9 mouse cellular contexts compared by ENCODE assay signal in the genomic region with DNA sequence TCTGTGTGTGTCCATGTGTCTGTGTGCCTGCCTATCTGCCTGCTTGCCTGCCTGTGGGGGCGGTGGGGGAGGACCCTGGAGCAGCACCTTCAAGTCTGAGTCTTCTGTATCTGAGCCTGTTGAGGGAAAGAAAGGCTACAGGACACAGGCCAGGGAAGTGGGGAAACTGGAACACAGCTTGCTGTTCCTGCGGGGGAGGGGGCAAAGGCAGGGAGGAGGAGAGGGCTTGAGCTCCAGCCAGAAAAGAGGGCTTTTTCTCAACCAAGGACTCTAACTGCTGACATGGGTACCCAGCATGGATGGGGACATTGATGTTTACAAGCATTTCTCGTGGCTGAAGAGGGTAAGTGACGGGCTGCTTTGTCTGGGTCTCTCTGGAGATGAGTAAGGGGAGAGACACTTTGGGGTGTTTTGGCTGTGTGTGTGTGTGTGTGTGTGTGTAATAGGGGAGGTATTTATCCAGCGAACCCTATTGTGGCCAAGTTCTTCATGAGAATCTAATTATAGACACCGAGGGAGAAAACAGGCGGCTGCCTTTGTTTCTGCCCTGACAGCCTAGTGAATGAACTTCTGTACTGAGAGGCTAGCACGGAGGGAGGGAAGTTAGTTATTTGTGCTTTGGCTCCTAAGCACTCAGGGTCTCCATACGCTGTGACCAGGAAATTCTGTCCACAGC. TPM values are rescaled to one million over a fixed set of nuclear protein-coding genes. Genes with fewer than 3 reads are reported as not detected.
DNase-seq lines count a peak whose midpoint lies in the region; ATAC-seq lines count a peak whose summit lies in the region.
"Had no signal": no experiment of that assay in that cellular context is flagged by ENCODE, and none has a peak within 500 bp of the region (broad histone marks: within the 10 kb centered on the region; RNA-seq: fewer than 3 reads in every experiment).

No protein-coding gene starts in this region.

- H3K4me1 ChIP-seq in forebrain, embryonic 10.5 days = peaks cover 65% of the 10 kb centered on the region
- peaks cover 32% of the 10 kb centered on the region for H3K4me1 ChIP-seq in heart, embryonic 11.5 days (ENCODE audit: control insufficient read depth, insufficient read depth, low read length)
- peaks cover 33% of the 10 kb centered on the region for H3K4me1 ChIP-seq in liver, embryonic 13.5 days (replicated peaks)
- H3K4me1 ChIP-seq in neural tube, embryonic 11.5 days (ENCODE audit: control insufficient read depth, insufficient read depth, low read length) = peaks cover 6% of the 10 kb centered on the region; the same call in 1 of the 2 replicates

- H3K27me3 ChIP-seq in forebrain, embryonic 10.5 days (ENCODE audit: poor library complexity, severe bottlenecking) = peaks cover 42% of the 10 kb centered on the region
- H3K27me3 ChIP-seq in heart, embryonic 11.5 days (ENCODE audit: control insufficient read depth, insufficient read depth, low read length) = no peaks in the 10 kb centered on the region
- H3K27me3 ChIP-seq in liver, embryonic 13.5 days = no peaks in the 10 kb centered on the region
- H3K27me3 ChIP-seq in neural tube, embryonic 11.5 days (ENCODE audit: control insufficient read depth, insufficient read depth, low read length) = no peaks in the 10 kb centered on the region

- peak overlapping the region; percentile 65 for H3K9ac ChIP-seq in heart, embryonic 11.5 days (ENCODE audit: low read depth, low read length)
- H3K9ac ChIP-seq in liver, embryonic 13.5 days = no peak overlapping the region
- peak overlapping the region; percentile 30; the same call in 1 of the 2 replicates for H3K9ac ChIP-seq in neural tube, embryonic 11.5 days (ENCODE audit: low read length)

- ATAC-seq in cerebellum, adult (ENCODE audit: insufficient number of reproducible peaks, low FRiP score, low TSS enrichment) = no peak
- peak; percentile 16; the same call in 1 of the 2 replicates for ATAC-seq in heart, embryonic 11.5 days (replicated peaks; ENCODE audit: insufficient number of reproducible peaks, low FRiP score, low TSS enrichment)
- no peak for ATAC-seq in liver, embryonic 13.5 days (ENCODE audit: low read depth)
- ATAC-seq in neural tube, embryonic 11.5 days (ENCODE audit: insufficient read depth, low FRiP score, low TSS enrichment) = peak; percentile 21; the same call in 1 of the 2 replicates

- peak overlapping the region; percentile 61 for H3K4me2 ChIP-seq in heart, embryonic 11.5 days
- H3K4me2 ChIP-seq in liver, embryonic 13.5 days = peak overlapping the region; percentile 40
- peak overlapping the region; percentile 29; the same call in 1 of the 2 replicates for H3K4me2 ChIP-seq in neural tube, embryonic 11.5 days (ENCODE audit: low read depth)

- whole genome bisulfite sequencing in forebrain, embryonic 10.5 days = 13% methylated on average over 9 of the region's 9 CpGs
- 15% methylated on average over 9 of the region's 9 CpGs for WGBS in heart, embryonic 11.5 days (ENCODE audit: insufficient replicate concordance)
- 9% methylated on average over 9 of the region's 9 CpGs for WGBS in liver, embryonic 13.5 days (ENCODE audit: insufficient replicate concordance)
- WGBS in neural tube, embryonic 11.5 days = 24% methylated on average over 9 of the region's 9 CpGs

- peak overlapping the region; percentile 46 for H3K4me3 ChIP-seq in forebrain, embryonic 10.5 days
- H3K4me3 ChIP-seq in heart, embryonic 11.5 days (ENCODE audit: low read depth, low read length) = peak overlapping the region; percentile 29
- H3K4me3 ChIP-seq in liver, embryonic 13.5 days (replicated peaks) = peak overlapping the region; percentile 26; the same call in 1 of the 2 replicates
- H3K4me3 ChIP-seq in neural tube, embryonic 11.5 days (ENCODE audit: low read depth, low read length) = 0 out of 2 replicates have a peak overlapping the region, but pooled peaks have one; percentile 9

- peak; percentile 10 for DNase-seq in cerebellum, adult 11-12 months
- peak; percentile 32 for DNase-seq in forebrain, embryonic 10.5 days (ENCODE audit: extremely low spot score, low spot score)
- peak; percentile 59 for DNase-seq in kidney, postnatal 10 days
- no peak for DNase-seq in liver, embryonic 13.5 days
- DNase-seq in neural tube, embryonic 11.5 days (ENCODE audit: low spot score) = peak; percentile 40
- DNase-seq in thymus, postnatal 4 days = no peak

- 0 out of 2 replicates have a peak, but pooled peaks cover 2% of the 10 kb centered on the region for H3K36me3 ChIP-seq in forebrain, embryonic 10.5 days (replicated peaks)
- H3K36me3 ChIP-seq in heart, embryonic 11.5 days (ENCODE audit: control insufficient read depth, insufficient read depth, low read length) = peaks cover 3% of the 10 kb centered on the region; the same call in 1 of the 2 replicates
- H3K36me3 ChIP-seq in liver, embryonic 13.5 days = no peaks in the 10 kb centered on the region
- no peaks in the 10 kb centered on the region for H3K36me3 ChIP-seq in neural tube, embryonic 11.5 days (ENCODE audit: control insufficient read depth, insufficient read depth, low read length)

- H3K27ac ChIP-seq in forebrain, embryonic 10.5 days = peak overlapping the region; percentile 88
- peak overlapping the region; percentile 91 for H3K27ac ChIP-seq in heart, embryonic 11.5 days (ENCODE audit: low read depth, low read length)
- peak overlapping the region; percentile 34; the same call in 1 of the 2 replicates for H3K27ac ChIP-seq in liver, embryonic 13.5 days
- peak overlapping the region; percentile 40 for H3K27ac ChIP-seq in neural tube, embryonic 11.5 days (ENCODE audit: low read depth, low read length)

- H3K9me3 ChIP-seq in forebrain, embryonic 10.5 days = no peaks in the 10 kb centered on the region
- H3K9me3 ChIP-seq in heart, embryonic 11.5 days (replicated peaks; ENCODE audit: control insufficient read depth, low read length) = no peaks in the 10 kb centered on the region
- no peaks in the 10 kb centered on the region for H3K9me3 ChIP-seq in liver, embryonic 13.5 days (replicated peaks)
- H3K9me3 ChIP-seq in neural tube, embryonic 11.5 days (ENCODE audit: control insufficient read depth, low read length) = no peaks in the 10 kb centered on the region

RNA-seq across cellular contexts. Expression of a gene that starts 40.8 kb away (rescaled TPM):
- polyA plus RNA-seq in forebrain, embryonic 10.5 days (2016; fragmentation: Nextera tagmentation; extraction: Ambion mirVana) = not detected in 2 replicates
- polyA plus RNA-seq in heart, embryonic 11.5 days (2014; fragmentation: Nextera tagmentation; extraction: Ambion mirVana) = not detected in 2 replicates
- polyA plus RNA-seq in liver, embryonic 13.5 days (2015; fragmentation: Nextera tagmentation; extraction: Ambion mirVana) = not detected in 2 replicates
- not detected in 2 replicates for polyA plus RNA-seq in neural tube, embryonic 11.5 days (2014; fragmentation: Nextera tagmentation; extraction: Ambion mirVana)
- polyA plus RNA-seq: C2C12 had no signal

Comparison
In these comparisons a context has a peak if more than half of its experiments do, and no peak if none do; other contexts are left out.
1. DNase-seq: peak in cerebellum, adult 11-12 months (single experiment), forebrain, embryonic 10.5 days (single experiment), kidney, postnatal 10 days (single experiment) and neural tube, embryonic 11.5 days (single experiment); none in liver, embryonic 13.5 days (single experiment) and thymus, postnatal 4 days (single experiment).
2. ATAC-seq: peak in heart, embryonic 11.5 days (single experiment) and neural tube, embryonic 11.5 days (single experiment); none in cerebellum, adult (single experiment) and liver, embryonic 13.5 days (single experiment).
3. H3K27ac ChIP-seq: peak in every context shown above with its lines; median percentile 91 in heart, embryonic 11.5 days; 88 in forebrain, embryonic 10.5 days; 40 in neural tube, embryonic 11.5 days; 34 in liver, embryonic 13.5 days.
4. Peak in every context shown above with its lines, with median percentiles within 50 percentile points of each other: H3K4me3 ChIP-seq and H3K4me2 ChIP-seq.